Mouse (Mus musculus) stomach, postnatal 0 days (tissue): ENCODE data around the gene Arpc5l.

ENCODE experiments used
- CTCF ChIP-seq: IDR thresholded peaks from 2 replicates; pipeline ENCODE4 v1.5.1; 2016; ENCODE audit warnings: antibody characterized with exemption, low read depth, mild to moderate bottlenecking, moderate library complexity
- EP300 ChIP-seq: optimal IDR thresholded peaks from 2 replicates; pipeline ENCODE3; 2016; ENCODE audit warnings: antibody characterized with exemption

DNA sequence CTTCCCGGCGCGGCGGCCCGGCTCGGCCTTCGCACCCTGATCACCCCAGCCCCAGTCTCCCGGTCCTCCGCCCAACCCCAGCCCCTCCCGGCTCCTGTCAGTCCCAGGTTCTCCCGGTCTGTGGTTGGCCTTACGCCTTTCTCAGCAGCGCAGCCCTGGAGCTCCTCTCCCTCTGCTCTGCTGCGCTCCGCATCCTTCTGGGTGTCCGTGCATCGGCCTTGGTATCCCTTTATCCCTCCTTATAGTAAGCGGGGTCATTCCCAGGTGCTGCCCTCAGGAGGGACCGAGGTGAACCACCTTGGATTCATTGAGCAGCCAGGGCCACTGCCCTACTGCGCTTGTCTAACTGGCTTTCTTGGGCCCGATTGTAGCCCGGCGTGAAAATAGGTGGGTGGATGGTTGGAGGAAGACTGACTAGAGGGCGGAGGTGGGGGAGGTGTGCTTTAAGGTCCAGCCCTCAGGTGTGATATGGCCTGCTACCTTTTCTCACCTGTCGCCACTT is 3.3 kb downstream of the Arpc5l start:
- no peak for TF ChIP-seq CTCF
- no peak for TF ChIP-seq EP300
